Mouse (Mus musculus) myocyte (in vitro differentiated cells): ENCODE results near the gene Slc39a1. TPM values are rescaled to one million over a fixed set of nuclear protein-coding genes. Genes with fewer than 3 reads are reported as not detected.

Source experiments
- H3K27me3 ChIP-seq: one replicate; pipeline ENCODE4 v1.6.1; 2011; ENCODE audit not compliant: control insufficient read depth, insufficient read depth, insufficient read length
- H3K36me3 ChIP-seq: one replicate; pipeline ENCODE4 v1.6.1; 2011; ENCODE audit not compliant: control insufficient read depth, insufficient read depth
- H3K4me2 ChIP-seq: one replicate; pipeline ENCODE4 v1.6.1; 2011; ENCODE audit warnings: low read depth, control low read depth
- H3K4me3 ChIP-seq: one replicate; pipeline ENCODE4 v1.5.1; 2011; ENCODE audit warnings: mild to moderate bottlenecking, control low read depth, moderate library complexity
- H3K79me2 ChIP-seq: one replicate; pipeline ENCODE4 v1.6.1; 2011; ENCODE audit not compliant: control insufficient read depth, insufficient read depth
- H3ac ChIP-seq: one replicate; pipeline ENCODE4 v1.6.1; 2011; ENCODE audit not compliant: control insufficient read depth, insufficient read length
- CEBPB ChIP-seq: IDR thresholded peaks from 2 replicates; pipeline ENCODE4 v1.6.1; 2011; ENCODE audit warnings: mild to moderate bottlenecking, moderate library complexity; ENCODE audit not compliant: poor library complexity, insufficient read depth, severe bottlenecking
- E2F4 ChIP-seq: IDR thresholded peaks from one replicate; pipeline ENCODE4 v1.6.1; 2011; ENCODE audit warnings: mild to moderate bottlenecking, control low read depth, moderate library complexity; ENCODE audit not compliant: insufficient read depth
- MAX ChIP-seq: IDR thresholded peaks from one replicate; pipeline ENCODE4 v1.6.1; 2011; ENCODE audit warnings: low read depth, mild to moderate bottlenecking, control low read depth
- MYOD1 ChIP-seq, 3 experiments: IDR thresholded peaks; one replicate each; pipeline ENCODE4 v1.6.1; 2011; ENCODE audit warnings: control low read depth in 2 of 3, low read depth in 2 of 3, mild to moderate bottlenecking in 2 of 3, moderate library complexity in 1 of 3; ENCODE audit not compliant: insufficient read length in 2 of 3, control insufficient read depth in 1 of 3
- MYOG ChIP-seq, 3 experiments: IDR thresholded peaks; one replicate each; pipeline ENCODE4 v1.6.1; 2011; ENCODE audit warnings: control low read depth in 2 of 3, low read depth in 2 of 3, mild to moderate bottlenecking in 2 of 3; ENCODE audit not compliant: insufficient read length in 2 of 3, control insufficient read depth in 1 of 3, insufficient read depth in 1 of 3
- POLR2A ChIP-seq: IDR thresholded peaks from one replicate; pipeline ENCODE4 v1.6.1; 2011; ENCODE audit warnings: low read depth, mild to moderate bottlenecking, control low read depth, moderate library complexity; ENCODE audit not compliant: insufficient read length
- POLR2AphosphoS2 ChIP-seq: IDR thresholded peaks from one replicate; pipeline ENCODE4 v1.6.1; 2011; ENCODE audit warnings: low read depth, control low read depth; ENCODE audit not compliant: insufficient read length
- REST ChIP-seq: IDR thresholded peaks from one replicate; pipeline ENCODE4 v1.6.1; 2011; ENCODE audit warnings: mild to moderate bottlenecking, control low read depth, moderate library complexity; ENCODE audit not compliant: insufficient read depth, insufficient read length
- SRF ChIP-seq: IDR thresholded peaks from one replicate; pipeline ENCODE4 v1.6.1; 2011; ENCODE audit warnings: low read depth; ENCODE audit not compliant: control insufficient read depth, insufficient read length
- TCF12 ChIP-seq: IDR thresholded peaks from one replicate; pipeline ENCODE4 v1.6.1; 2011; ENCODE audit warnings: mild to moderate bottlenecking, control low read depth; ENCODE audit not compliant: poor library complexity, insufficient read depth, severe bottlenecking
- TCF3 ChIP-seq: IDR thresholded peaks from one replicate; pipeline ENCODE4 v1.6.1; 2011; ENCODE audit warnings: low read depth, control low read depth; ENCODE audit not compliant: insufficient read length
- USF1 ChIP-seq: IDR thresholded peaks from one replicate; pipeline ENCODE4 v1.6.1; 2011; ENCODE audit warnings: low read depth, mild to moderate bottlenecking, control low read depth, moderate library complexity
- polyA plus RNA-seq: library from polyadenylated mRNA; unstranded; fragments of >200 nt; fragmentation: generic; extraction: Trizol; gene quantifications from one replicate; pipeline ENCODE4 v1.2.1, GENCODE M21; 2012; ENCODE audit warnings: missing spikeins

Gene Slc39a1
- polyA plus RNA-seq, 1 experiment, result 111 TPM

DNA sequence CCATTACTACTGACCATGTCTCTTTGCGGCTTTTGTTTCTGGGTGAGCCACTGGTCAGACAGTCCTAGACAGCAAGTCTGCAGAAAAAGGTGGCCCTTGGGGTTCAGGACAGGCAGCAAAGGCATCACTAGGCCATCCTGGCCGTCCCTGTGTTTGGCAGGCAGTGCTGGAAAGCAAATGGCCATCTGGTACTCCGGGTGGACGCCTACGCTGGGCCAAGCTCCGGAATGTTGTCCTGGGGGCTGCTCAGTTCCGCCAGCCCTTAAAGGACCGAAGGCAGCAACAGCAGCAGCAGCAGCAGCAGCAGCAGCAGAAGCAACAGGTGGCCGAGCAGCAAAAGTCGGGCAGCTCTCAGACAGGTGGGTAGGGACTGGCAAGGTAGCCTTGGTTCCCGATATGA lies 27.3 kb downstream of the Slc39a1 start:
- Histone ChIP-seq H3K4me3 (no peak overlapping the region), H3K36me3 (no peaks in the 10 kb centered on the region), H3K27me3 (no peaks in the 10 kb centered on the region), H3K4me2 (no peak overlapping the region), H3K79me2 (no peaks in the 10 kb centered on the region), H3ac (no peak overlapping the region)
- no peak for TF ChIP-seq TCF3
- no peak for TF ChIP-seq MYOG (IDR thresholded peaks at IDR 0.05; ENCODE audit: control insufficient read depth in 1 of 3, insufficient read depth in 1 of 3, insufficient read length in 2 of 3, low read depth in 2 of 3)
- no peak for TF ChIP-seq POLR2A
- TF ChIP-seq CEBPB, result no peak
- no peak for TF ChIP-seq MYOD1 (IDR thresholded peaks at IDR 0.05; ENCODE audit: control insufficient read depth in 1 of 3, insufficient read length in 2 of 3, low read depth in 2 of 3)
- no peak for TF ChIP-seq POLR2AphosphoS2
- no peak for TF ChIP-seq MAX
- TF ChIP-seq USF1, result no peak

- no peaks in the 10 kb centered on the region for H3K36me3 ChIP-seq
- no peak overlapping the region for H3K4me3 ChIP-seq
- H3ac ChIP-seq, result no peak overlapping the region
Observed at GRCm38 (mm10) chr3:90276858-90277257, 28.9 kb downstream of the Slc39a1 start.

GRCm38 (mm10) chr3:90277793-90278192 lies 29.8 kb downstream of the Slc39a1 start:
- no peaks in the 10 kb centered on the region for H3K79me2 ChIP-seq
- H3K27me3 ChIP-seq, result no peaks in the 10 kb centered on the region
- no peak for TF ChIP-seq POLR2A
- no peak overlapping the region for H3K4me2 ChIP-seq
- no peak overlapping the region for H3K4me3 ChIP-seq
- no peak overlapping the region for H3ac ChIP-seq
- no peaks in the 10 kb centered on the region for H3K36me3 ChIP-seq

More at GRCm38 (mm10) chr3:90276858-90277257, 28.9 kb downstream of the Slc39a1 start:
- no peaks in the 10 kb centered on the region for H3K79me2 ChIP-seq
- no peak overlapping the region for H3K4me2 ChIP-seq
- no peaks in the 10 kb centered on the region for H3K27me3 ChIP-seq
- no peak for TF ChIP-seq E2F4
- no peak for TF ChIP-seq TCF3
- no peak for TF ChIP-seq POLR2A
- no peak for TF ChIP-seq TCF12
- TF ChIP-seq MAX, result no peak
- TF ChIP-seq USF1, result no peak
- no peak for TF ChIP-seq POLR2AphosphoS2
- no peak for TF ChIP-seq SRF
- TF ChIP-seq REST, result no peak
- no peak for TF ChIP-seq MYOG (IDR thresholded peaks at IDR 0.05; ENCODE audit: control insufficient read depth in 1 of 3, insufficient read depth in 1 of 3, insufficient read length in 2 of 3, low read depth in 2 of 3)

- H3K4me2 ChIP-seq, result no peak overlapping the region
- no peaks in the 10 kb centered on the region for H3K79me2 ChIP-seq
- H3K36me3 ChIP-seq, result no peaks in the 10 kb centered on the region
- no peak overlapping the region for H3K4me3 ChIP-seq
- TF ChIP-seq E2F4 (no peak), REST (no peak), POLR2A (no peak), TCF12 (no peak), POLR2AphosphoS2 (no peak), MYOD1 (IDR thresholded peaks at IDR 0.05; ENCODE audit: control insufficient read depth in 1 of 3, insufficient read length in 2 of 3, low read depth in 2 of 3) (no peak), CEBPB (no peak), MAX (no peak), SRF (no peak), USF1 (no peak), MYOG (IDR thresholded peaks at IDR 0.05; ENCODE audit: control insufficient read depth in 1 of 3, insufficient read depth in 1 of 3, insufficient read length in 2 of 3, low read depth in 2 of 3) (no peak), TCF3 (no peak)
- no peaks in the 10 kb centered on the region for H3K27me3 ChIP-seq
- no peak overlapping the region for H3ac ChIP-seq
Observed at GRCm38 (mm10) chr3:90278211-90278610, 30.2 kb downstream of the Slc39a1 start.

DNA sequence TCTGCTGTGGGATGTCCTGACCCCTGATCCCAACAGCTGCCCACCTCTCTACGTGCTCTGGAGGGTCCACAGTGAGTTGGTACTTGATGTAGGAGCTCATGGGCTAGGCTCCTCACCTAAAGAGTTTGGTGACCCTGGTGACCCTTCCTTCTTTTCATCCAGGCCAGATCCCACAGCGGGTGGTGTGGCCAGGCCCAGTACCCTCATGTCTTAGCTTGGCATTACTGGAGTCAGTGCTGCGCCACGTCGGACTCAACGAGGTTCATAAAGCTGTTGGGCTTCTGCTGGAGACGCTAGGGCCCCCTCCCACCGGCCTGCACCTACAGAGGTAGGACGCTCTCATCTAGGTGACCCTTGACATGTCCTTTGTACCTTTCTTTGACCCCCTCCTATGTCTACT lies 31.2 kb downstream of the Slc39a1 start:
- H3K36me3 ChIP-seq, result no peaks in the 10 kb centered on the region
- H3ac ChIP-seq, result no peak overlapping the region
- H3K4me2 ChIP-seq, result no peak overlapping the region
- H3K27me3 ChIP-seq, result no peaks in the 10 kb centered on the region
- H3K79me2 ChIP-seq, result no peaks in the 10 kb centered on the region
- no peak for TF ChIP-seq MYOG (IDR thresholded peaks at IDR 0.05; ENCODE audit: control insufficient read depth in 1 of 3, insufficient read depth in 1 of 3, insufficient read length in 2 of 3, low read depth in 2 of 3)
- no peak for TF ChIP-seq E2F4
- TF ChIP-seq SRF, result no peak
- TF ChIP-seq TCF3, result no peak
- no peak for TF ChIP-seq POLR2AphosphoS2
- TF ChIP-seq MYOD1 (IDR thresholded peaks at IDR 0.05; ENCODE audit: control insufficient read depth in 1 of 3, insufficient read length in 2 of 3, low read depth in 2 of 3), result no peak
- no peak for TF ChIP-seq CEBPB
- no peak overlapping the region for H3K4me3 ChIP-seq
